Mouse (Mus musculus) limb, embryonic 14.5 days (tissue): ENCODE measurements around the gene Ddx5. TPM values are rescaled to one million over a fixed set of nuclear protein-coding genes. Genes with fewer than 3 reads are reported as not detected.
"Not testable (repeated sequence)": the region's sequence is repeated elsewhere in the genome, so short reads cannot be mapped to it uniquely, and the experiment has no call there.

Experiments used
- ATAC-seq: fragments of 200-750 bp; cut with Nextera tagmentation; 2 replicates; pipeline ENCODE4 v1.8.0; 2017; ENCODE audit warnings: low read depth, moderate number of reproducible peaks, moderate TSS enrichment; ENCODE audit not compliant: low FRiP score
- DNase-seq: peaks from one replicate; pipeline ENCODE4 v3.0.0-alpha.2; 2015; ENCODE audit warnings: low spot score
- H3K27ac ChIP-seq: fragments of 300-500 bp; sonication (generic); replicated peaks from 2 replicates; pipeline ENCODE4 v1.5.1; 2014; ENCODE audit warnings: low read depth, mild to moderate bottlenecking, low read length, moderate library complexity, mixed read lengths
- H3K27me3 ChIP-seq: fragments of 300-500 bp; sonication (generic); 2 replicates; pipeline ENCODE4 v1.6.1; 2014; ENCODE audit warnings: low read length, mixed read lengths; ENCODE audit not compliant: control insufficient read depth, insufficient read depth
- H3K36me3 ChIP-seq: fragments of 300-500 bp; sonication (generic); 2 replicates; pipeline ENCODE4 v1.6.1; 2014; ENCODE audit warnings: mild to moderate bottlenecking, low read length, moderate library complexity, mixed read lengths; ENCODE audit not compliant: control insufficient read depth, insufficient read depth
- H3K4me1 ChIP-seq: fragments of 300-500 bp; sonication (generic); 2 replicates; pipeline ENCODE4 v1.6.1; 2014; ENCODE audit warnings: antibody characterized with exemption, low read length, mixed read lengths; ENCODE audit not compliant: control insufficient read depth, insufficient read depth
- H3K4me2 ChIP-seq: fragments of 300-500 bp; sonication (generic); replicated peaks from 2 replicates; pipeline ENCODE4 v1.6.1; 2014; ENCODE audit warnings: low read depth, mild to moderate bottlenecking, low read length, moderate library complexity; ENCODE audit not compliant: severe bottlenecking
- H3K4me3 ChIP-seq: fragments of 300-500 bp; sonication (generic); replicated peaks from 2 replicates; pipeline ENCODE4 v1.5.1; 2014; ENCODE audit warnings: low read length
- H3K9ac ChIP-seq: fragments of 300-500 bp; sonication (generic); 2 replicates; pipeline ENCODE4 v1.6.1; 2014; ENCODE audit warnings: mild to moderate bottlenecking, low read depth, low read length, moderate library complexity; ENCODE audit not compliant: severe bottlenecking
- H3K9me3 ChIP-seq: fragments of 300-500 bp; sonication (generic); 2 replicates; pipeline ENCODE4 v1.6.1; 2016; ENCODE audit warnings: low read length; ENCODE audit not compliant: control insufficient read depth
- POLR2A ChIP-seq: fragments of 200-500 bp; IDR thresholded peaks from 2 replicates; pipeline ENCODE4 v1.8.0; 2012; ENCODE audit warnings: inconsistent platforms, mild to moderate bottlenecking, moderate library complexity, borderline replicate concordance; ENCODE audit not compliant: insufficient read depth, insufficient read length; ENCODE audit errors: extremely low read depth
- WGBS: fragments of 180-500 bp; shearing (Covaris S2); extraction: QIAGEN DNeasy Blood & Tissue Kit; methylation state at CpG from one replicate; pipeline ENCODE4 v1.1.7; 2014; 5-methylcytosine and 5-hydroxymethylcytosine counted together
- polyA plus RNA-seq, 2 experiments: library from polyadenylated mRNA; depleted of rRNA in 1 of 2; stranded (reverse) in 1 of 2; unstranded in 1 of 2; fragments of >200 nt; fragmentation: Nextera tagmentation in 1 of 2; extraction: Ambion mirVana in 1 of 2; gene quantifications; 2 replicates each; pipeline versions ENCODE4 v1.2.1 to v1.2.3; 2012 to 2014

Ddx5 gene
- polyA plus RNA-seq, 2 experiments, result 351 to 503 TPM

DNA sequence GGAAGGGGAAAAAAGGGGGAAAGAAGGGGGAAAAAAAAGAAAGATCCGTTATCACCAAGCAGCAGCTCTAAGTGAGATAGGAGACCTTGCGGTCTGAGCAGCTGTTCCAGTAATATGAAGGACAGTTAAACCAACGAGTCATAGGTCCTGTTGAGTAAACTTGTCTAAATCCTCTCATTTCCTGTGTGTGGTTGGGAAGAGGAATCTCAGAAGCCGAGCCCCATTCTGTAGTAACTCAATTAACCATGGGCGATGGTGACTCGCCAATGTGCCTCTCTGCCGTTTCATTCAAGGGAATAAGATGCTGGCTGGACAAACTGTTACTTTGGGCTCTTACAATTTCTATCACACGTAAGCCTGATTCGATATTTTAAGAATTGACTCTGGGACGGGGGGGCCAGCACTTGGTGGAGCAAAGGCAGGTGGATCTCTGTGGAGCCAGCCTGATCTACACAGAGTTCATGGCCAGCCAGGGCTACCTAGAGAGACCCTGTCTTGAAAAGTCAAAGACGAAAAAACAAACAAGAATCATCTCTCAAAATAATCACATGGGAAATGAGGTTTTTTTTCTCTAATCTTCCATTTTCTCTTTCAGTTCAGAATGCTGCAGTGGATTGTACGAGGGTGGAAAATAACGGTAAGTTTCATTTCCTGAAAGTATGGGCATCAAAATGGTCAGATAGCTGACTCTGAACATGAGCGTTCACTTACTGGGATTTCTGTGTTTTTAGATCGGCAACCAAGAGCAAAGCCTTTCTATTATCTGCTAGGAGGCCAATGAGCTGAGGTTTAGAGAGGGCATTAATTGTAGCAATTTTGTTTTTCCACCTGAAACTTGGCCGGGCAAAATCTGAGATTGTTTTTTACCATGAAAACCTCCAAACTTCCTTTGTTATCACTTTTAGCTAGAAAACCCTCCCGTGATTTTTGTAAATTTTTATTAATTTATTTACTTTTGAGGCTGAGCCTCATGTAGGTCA, 37.7 kb downstream of the Ddx5 start, which contains the start of gene Milr1:
TSS of gene Milr1 (plus strand) at position 188 of the 980 bp plus-strand sequence.
- no peak within 1 kb of the TSS for H3K9ac ChIP-seq
- ATAC-seq, result no peak
- no peaks in the 10 kb centered on the region for H3K36me3 ChIP-seq
- TF ChIP-seq POLR2A, result no peak
- 85% methylated on average over 17 of the region's 17 CpGs for WGBS
- H3K27ac ChIP-seq, result no peak within 1 kb of the TSS
- no peaks in the 10 kb centered on the region for H3K4me1 ChIP-seq
- no peak for DNase-seq
- H3K9me3 ChIP-seq, result no peaks in the 10 kb centered on the region
- H3K27me3 ChIP-seq, result no peaks in the 10 kb centered on the region
- no peak within 1 kb of the TSS for H3K4me3 ChIP-seq
- H3K4me2 ChIP-seq, result no peak within 1 kb of the TSS

DNA sequence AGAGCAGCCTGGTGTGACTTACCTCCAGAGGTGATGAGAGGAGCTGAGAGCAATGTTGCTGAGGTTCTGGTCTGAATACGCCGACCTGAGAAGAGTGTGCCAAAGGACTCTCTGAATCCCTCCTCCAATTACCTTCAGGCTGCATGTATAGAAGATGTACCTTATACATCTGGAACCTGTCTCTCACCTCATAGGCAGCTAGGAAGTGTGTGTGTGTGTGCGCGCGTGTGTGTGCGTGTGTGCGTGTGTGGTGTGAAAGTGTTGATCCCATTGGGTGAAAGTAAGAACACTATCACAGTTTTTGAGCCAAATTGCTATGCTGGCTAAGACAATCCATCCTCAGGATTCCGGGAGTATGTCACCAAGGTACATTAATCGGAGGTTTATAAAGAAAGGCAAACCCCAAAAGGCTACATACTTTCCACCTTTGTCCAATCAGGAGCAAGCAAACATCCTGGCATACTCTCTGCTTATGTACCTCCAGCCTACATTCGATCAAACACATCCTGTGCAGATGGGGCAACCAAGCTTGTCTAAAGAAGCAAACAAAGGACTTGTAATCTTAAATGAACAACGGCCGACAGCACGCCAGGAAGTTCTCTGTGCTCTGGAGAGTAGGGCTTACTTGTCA, 38.7 kb downstream of the Ddx5 start, which contains the start of gene Pecam1:
TSS of gene Pecam1 (minus strand) at position 508 of the 631 bp plus-strand sequence.
- Histone ChIP-seq H3K27ac (no peak within 1 kb of the TSS), H3K4me1 (no peaks in the 10 kb centered on the region), H3K27me3 (no peaks in the 10 kb centered on the region), H3K4me2 (no peak within 1 kb of the TSS), H3K4me3 (no peak within 1 kb of the TSS), H3K9me3 (no peaks in the 10 kb centered on the region), H3K36me3 (no peaks in the 10 kb centered on the region), H3K9ac (no peak within 1 kb of the TSS)
- ATAC-seq (no peak), DNase-seq (no peak)
- WGBS, result 91% methylated on average over 13 of the region's 13 CpGs
- no peak for TF ChIP-seq POLR2A

DNA sequence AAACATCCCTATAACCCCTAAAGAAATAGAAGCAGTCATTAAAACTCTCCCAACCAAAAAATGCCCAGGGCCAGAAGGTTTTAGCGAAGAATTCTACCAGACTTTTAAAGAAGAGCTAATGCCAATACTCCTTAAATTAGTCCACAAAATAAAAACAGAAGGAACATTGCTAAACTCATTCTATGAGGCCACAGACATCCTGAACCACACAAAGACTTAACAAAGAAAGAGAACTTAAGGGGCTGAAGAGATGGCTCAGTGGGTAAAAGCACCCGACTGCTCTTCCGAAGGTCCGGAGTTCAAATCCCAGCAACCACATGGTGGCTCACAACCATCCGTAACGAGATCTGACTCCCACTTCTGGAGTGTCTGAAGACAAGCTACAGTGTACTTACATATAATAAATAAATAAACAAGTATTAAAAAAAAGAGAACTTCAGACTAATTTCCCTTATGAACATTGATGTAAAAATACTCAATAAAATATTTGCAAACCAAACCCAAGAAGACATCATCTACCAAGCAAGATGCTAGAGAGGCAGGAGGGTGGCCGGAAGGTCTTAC, 39.3 kb downstream of the Ddx5 start:
- not testable (repeated sequence) for H3K4me2 ChIP-seq, H3K36me3 ChIP-seq, H3K27me3 ChIP-seq, H3K9ac ChIP-seq, DNase-seq, H3K4me1 ChIP-seq, H3K4me3 ChIP-seq, H3K9me3 ChIP-seq, H3K27ac ChIP-seq, ATAC-seq
- 94% methylated on average over 7 of the region's 7 CpGs for WGBS

DNA sequence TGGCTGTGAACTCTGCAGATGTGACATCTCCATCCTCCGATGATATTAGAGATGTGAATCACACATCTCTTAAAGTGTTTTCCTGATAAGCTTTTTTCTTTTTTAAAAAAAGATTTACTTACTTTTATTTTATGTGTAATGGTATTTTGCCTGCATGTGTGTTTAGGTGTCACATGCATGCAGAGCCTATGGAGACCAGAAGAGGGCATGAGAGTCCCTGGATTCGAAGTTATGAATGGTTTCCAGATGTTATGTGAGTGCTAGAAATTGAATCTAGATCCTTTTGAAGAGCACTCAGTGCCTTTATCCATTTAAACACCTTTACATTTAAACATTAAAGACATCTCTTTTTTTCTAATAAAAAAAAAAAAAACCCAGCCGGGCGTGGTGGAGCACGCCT, 44.0 kb downstream of the Ddx5 start:
- no peak for DNase-seq
- Histone ChIP-seq H3K9ac (no peak overlapping the region), H3K36me3 (no peaks in the 10 kb centered on the region), H3K27ac (no peak overlapping the region), H3K4me3 (no peak overlapping the region), H3K9me3 (no peaks in the 10 kb centered on the region), H3K27me3 (no peaks in the 10 kb centered on the region), H3K4me1 (no peaks in the 10 kb centered on the region), H3K4me2 (no peak overlapping the region)
- WGBS, result 80% methylated on average over 5 of the region's 5 CpGs
- no peak for TF ChIP-seq POLR2A
- no peak for ATAC-seq

DNA sequence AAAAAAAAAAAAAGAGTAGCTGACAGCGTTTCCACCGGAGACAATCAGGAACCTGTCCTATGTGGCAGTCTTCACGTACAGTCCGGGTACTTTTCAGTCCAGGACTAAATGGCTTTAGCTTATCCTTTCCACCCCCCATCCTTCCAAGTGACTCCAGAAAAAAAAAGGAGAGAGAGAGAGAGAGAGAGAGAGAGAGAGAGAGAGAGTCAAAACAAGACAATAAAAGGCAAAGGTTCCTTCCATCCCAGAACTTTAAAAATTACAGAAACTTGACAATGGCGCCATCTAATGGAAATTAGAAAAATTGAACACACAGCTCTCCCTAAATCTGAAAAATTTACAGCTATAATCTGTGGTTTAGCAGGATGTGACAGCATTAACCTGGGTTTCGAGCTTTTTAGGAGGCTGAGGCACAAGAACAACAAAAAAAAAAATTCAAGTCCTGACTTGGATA, 46.6 kb downstream of the Ddx5 start:
- TF ChIP-seq POLR2A, result no peak
- H3K27ac ChIP-seq, result no peak overlapping the region
- no peak overlapping the region for H3K4me2 ChIP-seq
- H3K27me3 ChIP-seq, result no peaks in the 10 kb centered on the region
- H3K4me1 ChIP-seq, result no peaks in the 10 kb centered on the region
- H3K9ac ChIP-seq, result no peak overlapping the region
- ATAC-seq, result no peak
- H3K9me3 ChIP-seq, result no peaks in the 10 kb centered on the region
- no peaks in the 10 kb centered on the region for H3K36me3 ChIP-seq
- WGBS, result 52% methylated on average over 6 of the region's 6 CpGs
- DNase-seq, result peak; percentile 50
- H3K4me3 ChIP-seq, result no peak overlapping the region
